Mouse (Mus musculus): ENCODE results near the gene Atp2b2. TPM values are rescaled to one million over a fixed set of nuclear protein-coding genes. Genes with fewer than 3 reads are reported as not detected.

Atp2b2 gene
- polyA plus RNA-seq, 1 experiment from 2014 or later: 32.2 TPM

- no peaks in the 10 kb centered on the region for H3K36me3 ChIP-seq (ENCODE audit: control insufficient read depth, insufficient read depth)
- ATAC-seq: no peak
- 53% methylated on average over 10 of the region's 10 CpGs for WGBS
- no peak overlapping the region for H3K4me2 ChIP-seq (ENCODE audit: low read length)
- no peaks in the 10 kb centered on the region for H3K9me3 ChIP-seq (ENCODE audit: control insufficient read depth, low read length)
- H3K27ac ChIP-seq (ENCODE audit: low read length): no peak overlapping the region
- H3K27me3 ChIP-seq (replicated peaks; ENCODE audit: control insufficient read depth, insufficient read depth, low read length): no peaks in the 10 kb centered on the region
- peaks cover 4% of the 10 kb centered on the region; the same call in 1 of the 2 replicates for H3K4me1 ChIP-seq (replicated peaks; ENCODE audit: control insufficient read depth, insufficient read depth, low read length)
- H3K9ac ChIP-seq (replicated peaks; ENCODE audit: low read depth, low read length): no peak overlapping the region
- H3K4me3 ChIP-seq (replicated peaks; ENCODE audit: low read length): no peak overlapping the region
Measured at GRCm38 (mm10) chr6:113881561-113882243, 160.7 kb downstream of the Atp2b2 start.

GRCm38 (mm10) chr6:113879366-113879765 is 163.0 kb downstream of the Atp2b2 start:
- Histone ChIP-seq H3K36me3 (ENCODE audit: control insufficient read depth, insufficient read depth) (no peaks in the 10 kb centered on the region), H3K27ac (ENCODE audit: low read length) (no peak overlapping the region), H3K9me3 (ENCODE audit: control insufficient read depth, low read length) (no peaks in the 10 kb centered on the region), H3K27me3 (replicated peaks; ENCODE audit: control insufficient read depth, insufficient read depth, low read length) (no peaks in the 10 kb centered on the region), H3K4me2 (ENCODE audit: low read length) (no peak overlapping the region), H3K4me3 (replicated peaks; ENCODE audit: low read length) (no peak overlapping the region), H3K9ac (replicated peaks; ENCODE audit: low read depth, low read length) (no peak overlapping the region), H3K4me1 (replicated peaks; ENCODE audit: control insufficient read depth, insufficient read depth, low read length) (peaks cover 4% of the 10 kb centered on the region; the same call in 1 of the 2 replicates)
- 59% methylated on average over 3 of the region's 3 CpGs for WGBS
- ATAC-seq: no peak; the same call in 1 of the 2 replicates

- 86% methylated on average over 8 of the region's 8 CpGs for WGBS
- H3K4me2 ChIP-seq (ENCODE audit: low read length): no peak overlapping the region
- no peaks in the 10 kb centered on the region for H3K36me3 ChIP-seq (ENCODE audit: control insufficient read depth, insufficient read depth)
- no peak for ATAC-seq
- H3K4me1 ChIP-seq (replicated peaks; ENCODE audit: control insufficient read depth, insufficient read depth, low read length): peaks cover 4% of the 10 kb centered on the region; the same call in 1 of the 2 replicates
- H3K9ac ChIP-seq (replicated peaks; ENCODE audit: low read depth, low read length): no peak overlapping the region
- H3K4me3 ChIP-seq (replicated peaks; ENCODE audit: low read length): no peak overlapping the region
- no peaks in the 10 kb centered on the region for H3K27me3 ChIP-seq (replicated peaks; ENCODE audit: control insufficient read depth, insufficient read depth, low read length)
- no peaks in the 10 kb centered on the region for H3K9me3 ChIP-seq (ENCODE audit: control insufficient read depth, low read length)
- no peak overlapping the region for H3K27ac ChIP-seq (ENCODE audit: low read length)
Measured at GRCm38 (mm10) chr6:113878510-113879128, 163.8 kb downstream of the Atp2b2 start.

- H3K4me1 ChIP-seq (replicated peaks; ENCODE audit: control insufficient read depth, insufficient read depth, low read length): no peaks in the 10 kb centered on the region
- no peaks in the 10 kb centered on the region for H3K27me3 ChIP-seq (replicated peaks; ENCODE audit: control insufficient read depth, insufficient read depth, low read length)
- WGBS: 86% methylated on average over 3 of the region's 3 CpGs
- no peak overlapping the region for H3K9ac ChIP-seq (replicated peaks; ENCODE audit: low read depth, low read length)
- H3K4me3 ChIP-seq (replicated peaks; ENCODE audit: low read length): no peak overlapping the region
- no peak overlapping the region for H3K27ac ChIP-seq (ENCODE audit: low read length)
- no peaks in the 10 kb centered on the region for H3K36me3 ChIP-seq (ENCODE audit: control insufficient read depth, insufficient read depth)
- ATAC-seq: no peak
- no peak overlapping the region for H3K4me2 ChIP-seq (ENCODE audit: low read length)
- no peaks in the 10 kb centered on the region for H3K9me3 ChIP-seq (ENCODE audit: control insufficient read depth, low read length)
Measured at GRCm38 (mm10) chr6:113876585-113876984, 165.8 kb downstream of the Atp2b2 start.

GRCm38 (mm10) chr6:113875201-113875600 is 167.2 kb downstream of the Atp2b2 start:
- H3K27ac ChIP-seq (ENCODE audit: low read length): no peak overlapping the region
- H3K9me3 ChIP-seq (ENCODE audit: control insufficient read depth, low read length): no peaks in the 10 kb centered on the region
- 77% methylated on average over 2 of the region's 2 CpGs for WGBS
- H3K4me1 ChIP-seq (replicated peaks; ENCODE audit: control insufficient read depth, insufficient read depth, low read length): no peaks in the 10 kb centered on the region
- H3K4me2 ChIP-seq (ENCODE audit: low read length): no peak overlapping the region
- H3K4me3 ChIP-seq (replicated peaks; ENCODE audit: low read length): no peak overlapping the region
- ATAC-seq: no peak
- no peak overlapping the region for H3K9ac ChIP-seq (replicated peaks; ENCODE audit: low read depth, low read length)
- no peaks in the 10 kb centered on the region for H3K27me3 ChIP-seq (replicated peaks; ENCODE audit: control insufficient read depth, insufficient read depth, low read length)
- no peaks in the 10 kb centered on the region for H3K36me3 ChIP-seq (ENCODE audit: control insufficient read depth, insufficient read depth)

GRCm38 (mm10) chr6:113872654-113873053 is 169.8 kb downstream of the Atp2b2 start:
- Histone ChIP-seq H3K36me3 (ENCODE audit: control insufficient read depth, insufficient read depth) (no peaks in the 10 kb centered on the region), H3K4me3 (replicated peaks; ENCODE audit: low read length) (no peak overlapping the region), H3K9me3 (ENCODE audit: control insufficient read depth, low read length) (no peaks in the 10 kb centered on the region), H3K9ac (replicated peaks; ENCODE audit: low read depth, low read length) (no peak overlapping the region), H3K4me2 (ENCODE audit: low read length) (no peak overlapping the region), H3K27me3 (replicated peaks; ENCODE audit: control insufficient read depth, insufficient read depth, low read length) (no peaks in the 10 kb centered on the region), H3K27ac (ENCODE audit: low read length) (no peak overlapping the region), H3K4me1 (replicated peaks; ENCODE audit: control insufficient read depth, insufficient read depth, low read length) (no peaks in the 10 kb centered on the region)
- ATAC-seq: no peak
- 52% methylated on average over 7 of the region's 7 CpGs for WGBS

GRCm38 (mm10) chr6:113870775-113871174 is 171.6 kb downstream of the Atp2b2 start:
- H3K4me1 ChIP-seq (replicated peaks; ENCODE audit: control insufficient read depth, insufficient read depth, low read length): no peaks in the 10 kb centered on the region
- no peak for ATAC-seq
- no peak overlapping the region for H3K27ac ChIP-seq (ENCODE audit: low read length)
- 76% methylated on average over 9 of the region's 9 CpGs for WGBS
- H3K27me3 ChIP-seq (replicated peaks; ENCODE audit: control insufficient read depth, insufficient read depth, low read length): no peaks in the 10 kb centered on the region
- no peaks in the 10 kb centered on the region for H3K9me3 ChIP-seq (ENCODE audit: control insufficient read depth, low read length)
- no peak overlapping the region for H3K4me3 ChIP-seq (replicated peaks; ENCODE audit: low read length)
- H3K9ac ChIP-seq (replicated peaks; ENCODE audit: low read depth, low read length): no peak overlapping the region
- H3K4me2 ChIP-seq (ENCODE audit: low read length): no peak overlapping the region
- no peaks in the 10 kb centered on the region for H3K36me3 ChIP-seq (ENCODE audit: control insufficient read depth, insufficient read depth)

GRCm38 (mm10) chr6:113868552-113868951 is 173.9 kb downstream of the Atp2b2 start:
- Histone ChIP-seq H3K4me1 (replicated peaks; ENCODE audit: control insufficient read depth, insufficient read depth, low read length) (0 out of 2 replicates have a peak, but pooled peaks cover 2% of the 10 kb centered on the region), H3K9me3 (ENCODE audit: control insufficient read depth, low read length) (no peaks in the 10 kb centered on the region), H3K4me2 (ENCODE audit: low read length) (no peak overlapping the region), H3K27ac (ENCODE audit: low read length) (no peak overlapping the region), H3K4me3 (replicated peaks; ENCODE audit: low read length) (no peak overlapping the region), H3K27me3 (replicated peaks; ENCODE audit: control insufficient read depth, insufficient read depth, low read length) (no peaks in the 10 kb centered on the region), H3K9ac (replicated peaks; ENCODE audit: low read depth, low read length) (no peak overlapping the region), H3K36me3 (ENCODE audit: control insufficient read depth, insufficient read depth) (no peaks in the 10 kb centered on the region)
- 76% methylated on average over 6 of the region's 6 CpGs for WGBS
- ATAC-seq: no peak

GRCm38 (mm10) chr6:113865699-113866098 is 176.7 kb downstream of the Atp2b2 start:
- no peak overlapping the region for H3K4me3 ChIP-seq (replicated peaks; ENCODE audit: low read length)
- H3K4me2 ChIP-seq (ENCODE audit: low read length): no peak overlapping the region
- H3K9ac ChIP-seq (replicated peaks; ENCODE audit: low read depth, low read length): no peak overlapping the region
- no peaks in the 10 kb centered on the region for H3K27me3 ChIP-seq (replicated peaks; ENCODE audit: control insufficient read depth, insufficient read depth, low read length)
- H3K36me3 ChIP-seq (ENCODE audit: control insufficient read depth, insufficient read depth): no peaks in the 10 kb centered on the region
- H3K27ac ChIP-seq (ENCODE audit: low read length): no peak overlapping the region
- no peak for ATAC-seq
- peaks cover 15% of the 10 kb centered on the region for H3K4me1 ChIP-seq (replicated peaks; ENCODE audit: control insufficient read depth, insufficient read depth, low read length)
- WGBS: 66% methylated on average over 7 of the region's 7 CpGs
- H3K9me3 ChIP-seq (ENCODE audit: control insufficient read depth, low read length): no peaks in the 10 kb centered on the region

Measured in forebrain, embryonic 16.5 days (tissue).